ENCODE assay signal across 18 mouse cellular contexts in the genomic region with DNA sequence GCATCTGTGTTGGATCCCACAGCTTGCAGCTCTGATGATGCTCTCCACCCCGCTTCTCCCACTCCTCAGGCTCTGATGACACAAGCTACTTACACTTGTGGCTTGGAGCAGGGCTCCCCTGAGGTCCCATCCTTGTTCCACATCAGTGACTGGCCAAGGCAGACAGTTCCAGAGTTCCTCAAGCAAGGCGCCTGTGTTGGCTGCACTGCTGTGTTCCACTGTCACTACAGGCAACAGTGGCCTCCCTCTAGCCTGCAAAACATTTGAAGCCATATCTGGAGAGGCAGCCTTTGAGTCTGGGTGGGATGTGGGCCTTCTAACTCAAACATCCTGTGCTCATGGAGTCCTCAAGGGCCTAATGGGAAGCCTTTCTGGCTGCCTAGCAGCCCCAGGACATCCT. TPM values are rescaled to one million over a fixed set of nuclear protein-coding genes. Genes with fewer than 3 reads are reported as not detected.
DNase-seq lines count a peak whose midpoint lies in the region; ATAC-seq and TF ChIP-seq lines count a peak whose summit lies in the region.
"Had no signal": no experiment of that assay in that cellular context is flagged by ENCODE, and none has a peak within 500 bp of the region (broad histone marks: within the 10 kb centered on the region; RNA-seq: fewer than 3 reads in every experiment).

No protein-coding gene starts in this region.

- no peak overlapping the region for H3K4me2 ChIP-seq in heart, embryonic 15.5 days
- no peak overlapping the region for H3K4me2 ChIP-seq in midbrain, postnatal 0 days (ENCODE audit: low read depth, low read length, poor library complexity, severe bottlenecking)
- H3K4me2 ChIP-seq in midbrain, embryonic 16.5 days (ENCODE audit: low read length), result no peak overlapping the region
- no peak overlapping the region for H3K4me2 ChIP-seq in liver, embryonic 16.5 days (ENCODE audit: low read depth, low read length)
- H3K4me2 ChIP-seq in forebrain, embryonic 11.5 days (ENCODE audit: low read depth, low read length, severe bottlenecking), result no peak overlapping the region
- H3K4me2 ChIP-seq: forebrain, embryonic 13.5 days; hindbrain, embryonic 14.5 days; limb, embryonic 15.5 days had no signal

- H3K27ac ChIP-seq in heart, embryonic 15.5 days, result no peak overlapping the region
- H3K27ac ChIP-seq in midbrain, postnatal 0 days (ENCODE audit: low read depth, low read length), result no peak overlapping the region
- H3K27ac ChIP-seq in midbrain, embryonic 16.5 days (ENCODE audit: low read length), result no peak overlapping the region
- H3K27ac ChIP-seq in liver, embryonic 16.5 days (ENCODE audit: low read length), result peak overlapping the region; percentile 93
- no peak overlapping the region for H3K27ac ChIP-seq in forebrain, embryonic 11.5 days (ENCODE audit: low read depth, low read length)
- H3K27ac ChIP-seq: forebrain, embryonic 13.5 days; hindbrain, embryonic 14.5 days; limb, embryonic 15.5 days had no signal

- H3K4me1 ChIP-seq in heart, embryonic 15.5 days (replicated peaks), result peaks cover 42% of the 10 kb centered on the region
- no peaks in the 10 kb centered on the region for H3K4me1 ChIP-seq in midbrain, postnatal 0 days (ENCODE audit: insufficient read depth, low read length)
- H3K4me1 ChIP-seq in midbrain, embryonic 16.5 days (ENCODE audit: control insufficient read depth, insufficient read depth, low read length), result peaks cover 2% of the 10 kb centered on the region; the same call in 1 of the 2 replicates
- H3K4me1 ChIP-seq in liver, embryonic 16.5 days (ENCODE audit: control insufficient read depth, low read depth, low read length), result peaks cover 59% of the 10 kb centered on the region
- no peaks in the 10 kb centered on the region for H3K4me1 ChIP-seq in forebrain, embryonic 11.5 days (replicated peaks; ENCODE audit: control insufficient read depth, insufficient read depth, low read length)
- H3K4me1 ChIP-seq: forebrain, embryonic 13.5 days; limb, embryonic 15.5 days had no signal

- no peaks in the 10 kb centered on the region for H3K9me3 ChIP-seq in heart, embryonic 15.5 days (replicated peaks)
- H3K9me3 ChIP-seq in midbrain, postnatal 0 days (ENCODE audit: low read length), result no peaks in the 10 kb centered on the region
- no peaks in the 10 kb centered on the region for H3K9me3 ChIP-seq in midbrain, embryonic 16.5 days (replicated peaks; ENCODE audit: control insufficient read depth, low read length, poor library complexity, severe bottlenecking)
- H3K9me3 ChIP-seq in liver, embryonic 16.5 days (replicated peaks; ENCODE audit: control insufficient read depth, low read length), result no peaks in the 10 kb centered on the region
- H3K9me3 ChIP-seq in forebrain, embryonic 11.5 days (ENCODE audit: control insufficient read depth, low read length), result no peaks in the 10 kb centered on the region
- H3K9me3 ChIP-seq: forebrain, embryonic 13.5 days; limb, embryonic 15.5 days had no signal

- no peak for DNase-seq in heart, postnatal 25 days (ENCODE audit: low spot score)
- peak; percentile 8 for DNase-seq in midbrain, postnatal 0 days (ENCODE audit: low spot score)
- no peak for DNase-seq in adrenal gland, adult 18-20 months (ENCODE audit: low spot score in 2 of 2)
- DNase-seq in forebrain, embryonic 11.5 days (ENCODE audit: low spot score), result no peak
- DNase-seq: adrenal gland, postnatal 25 days; cerebellum, adult 9-11 months; embryo, embryonic 11 days; gastrocnemius, postnatal 10 days; kidney, adult 11 months; kidney, postnatal 25 days; layer of hippocampus, adult 9-11 months; right cerebral cortex, postnatal 25 days had no signal

- TF ChIP-seq CTCF in midbrain, postnatal 0 days (IDR thresholded peaks at IDR 0.05), result no peak

- H3K27me3 ChIP-seq in heart, embryonic 15.5 days, result no peaks in the 10 kb centered on the region
- no peaks in the 10 kb centered on the region for H3K27me3 ChIP-seq in midbrain, postnatal 0 days (ENCODE audit: insufficient read depth, low read length)
- no peaks in the 10 kb centered on the region for H3K27me3 ChIP-seq in midbrain, embryonic 16.5 days (ENCODE audit: control insufficient read depth, insufficient read depth, low read depth, low read length)
- no peaks in the 10 kb centered on the region for H3K27me3 ChIP-seq in liver, embryonic 16.5 days (ENCODE audit: control insufficient read depth, insufficient read depth, low read depth, low read length)
- no peaks in the 10 kb centered on the region for H3K27me3 ChIP-seq in forebrain, embryonic 11.5 days (ENCODE audit: control insufficient read depth, insufficient read depth, low read length)
- H3K27me3 ChIP-seq: forebrain, embryonic 13.5 days; limb, embryonic 15.5 days had no signal

- WGBS in heart, embryonic 15.5 days, result 88% methylated on average over 2 of the region's 2 CpGs
- WGBS in midbrain, postnatal 0 days, result 90% methylated on average over 2 of the region's 2 CpGs
- WGBS in midbrain, embryonic 16.5 days, result 88% methylated on average over 2 of the region's 2 CpGs
- WGBS in liver, embryonic 16.5 days (ENCODE audit: insufficient replicate concordance), result 94% methylated on average over 2 of the region's 2 CpGs
- 96% methylated on average over 2 of the region's 2 CpGs for WGBS in forebrain, embryonic 11.5 days

- no peak overlapping the region for H3K9ac ChIP-seq in heart, embryonic 15.5 days
- no peak overlapping the region for H3K9ac ChIP-seq in midbrain, postnatal 0 days (replicated peaks; ENCODE audit: low read length, poor library complexity, severe bottlenecking)
- no peak overlapping the region for H3K9ac ChIP-seq in midbrain, embryonic 16.5 days (ENCODE audit: low read depth, low read length)
- H3K9ac ChIP-seq in liver, embryonic 16.5 days (ENCODE audit: low read depth, low read length), result peak overlapping the region; percentile 57
- H3K9ac ChIP-seq in forebrain, embryonic 11.5 days (ENCODE audit: low read length), result no peak overlapping the region
- H3K9ac ChIP-seq: forebrain, embryonic 13.5 days; hindbrain, embryonic 14.5 days; limb, embryonic 15.5 days had no signal

- H3K4me3 ChIP-seq in heart, embryonic 15.5 days, result no peak overlapping the region
- H3K4me3 ChIP-seq in midbrain, postnatal 0 days (ENCODE audit: low read depth, low read length), result no peak overlapping the region
- no peak overlapping the region for H3K4me3 ChIP-seq in midbrain, embryonic 16.5 days (ENCODE audit: low read depth, low read length)
- no peak overlapping the region for H3K4me3 ChIP-seq in liver, embryonic 16.5 days (ENCODE audit: low read depth, low read length)
- H3K4me3 ChIP-seq in forebrain, embryonic 11.5 days (ENCODE audit: low read depth, low read length), result no peak overlapping the region
- H3K4me3 ChIP-seq: forebrain, embryonic 13.5 days; limb, embryonic 15.5 days had no signal

- ATAC-seq in heart, embryonic 15.5 days (replicated peaks; ENCODE audit: insufficient number of reproducible peaks, insufficient read depth, low FRiP score, low read depth), result 0 out of 2 replicates have a peak, but pooled peaks have one; percentile 9
- ATAC-seq in midbrain, postnatal 0 days (ENCODE audit: low FRiP score), result no peak
- no peak for ATAC-seq in midbrain, embryonic 16.5 days
- ATAC-seq in liver, embryonic 16.5 days (ENCODE audit: low read depth), result no peak
- ATAC-seq in forebrain, embryonic 11.5 days (replicated peaks; ENCODE audit: low FRiP score), result no peak
- ATAC-seq: forebrain, embryonic 13.5 days had no signal

- intact Hi-C loops in heart, postnatal 25 days (cut with DNase I), result no loop called here

- no peaks in the 10 kb centered on the region for H3K36me3 ChIP-seq in heart, embryonic 15.5 days
- H3K36me3 ChIP-seq in midbrain, postnatal 0 days (ENCODE audit: insufficient read depth, low read length), result 0 out of 2 replicates have a peak, but pooled peaks cover 10% of the 10 kb centered on the region
- H3K36me3 ChIP-seq in midbrain, embryonic 16.5 days (ENCODE audit: control insufficient read depth, insufficient read depth, low read length), result peaks cover 5% of the 10 kb centered on the region; the same call in 1 of the 2 replicates
- no peaks in the 10 kb centered on the region for H3K36me3 ChIP-seq in liver, embryonic 16.5 days (ENCODE audit: control insufficient read depth, insufficient read depth)
- no peaks in the 10 kb centered on the region for H3K36me3 ChIP-seq in forebrain, embryonic 11.5 days (ENCODE audit: control insufficient read depth, insufficient read depth, low read length)

RNA-seq across cellular contexts. Expression of gene Carm1, which starts 10.3 kb away (rescaled TPM):
- polyA plus RNA-seq in heart, embryonic 15.5 days (2015; fragmentation: Nextera tagmentation; extraction: Ambion mirVana), result 26.2 and 41.0 TPM in 2 replicates
- total RNA-seq in heart, postnatal 25 days (2021), result 10 to 100 TPM; 48.2 to 53.2 TPM
- total RNA-seq in midbrain, postnatal 0 days (2014; rRNA removed), result 85.3 and 97.4 TPM in 2 replicates
- polyA plus RNA-seq in midbrain, postnatal 0 days (2015; fragmentation: Nextera tagmentation; extraction: Ambion mirVana), result 23.0 and 27.3 TPM in 2 replicates
- 22.5 and 27.4 TPM in 2 replicates for polyA plus RNA-seq in midbrain, embryonic 16.5 days (2015; fragmentation: Nextera tagmentation; extraction: Ambion mirVana)
- polyA plus RNA-seq in liver, embryonic 16.5 days (2015; fragmentation: Nextera tagmentation; extraction: Ambion mirVana), result 7.0 and 9.3 TPM in 2 replicates
- 10 to 100 TPM; 40.4 to 43.3 TPM for total RNA-seq in adrenal gland, adult 18-20 months (2021)
- polyA plus RNA-seq in forebrain, embryonic 11.5 days (2014; fragmentation: Nextera tagmentation; extraction: Ambion mirVana), result 78.0 and 93.0 TPM in 2 replicates

RNA-seq across cellular contexts. Expression of gene AB124611, which starts 31.0 kb away (rescaled TPM):
- polyA plus RNA-seq in heart, embryonic 15.5 days (2015; fragmentation: Nextera tagmentation; extraction: Ambion mirVana), result 2.3 and 4.1 TPM in 2 replicates
- total RNA-seq in heart, postnatal 25 days (2021), result 1 to 10 TPM; 1.5 TPM
- 1.4 and 1.7 TPM in 2 replicates for total RNA-seq in midbrain, postnatal 0 days (2014; rRNA removed)
- 0.68 and 0.98 TPM in 2 replicates for polyA plus RNA-seq in midbrain, postnatal 0 days (2015; fragmentation: Nextera tagmentation; extraction: Ambion mirVana)
- polyA plus RNA-seq in midbrain, embryonic 16.5 days (2015; fragmentation: Nextera tagmentation; extraction: Ambion mirVana), result 1.8 TPM in 2 replicates
- polyA plus RNA-seq in liver, embryonic 16.5 days (2015; fragmentation: Nextera tagmentation; extraction: Ambion mirVana), result 9.6 and 11.3 TPM in 2 replicates
- 1 to 10 TPM; 1.5 to 4.3 TPM for total RNA-seq in adrenal gland, adult 18-20 months (2021)
- polyA plus RNA-seq in forebrain, embryonic 11.5 days (2014; fragmentation: Nextera tagmentation; extraction: Ambion mirVana), result 5.6 and 5.7 TPM in 2 replicates

RNA-seq across cellular contexts. Expression of gene Timm29, which starts 35.5 kb away (rescaled TPM):
- 26.1 and 29.8 TPM in 2 replicates for polyA plus RNA-seq in heart, embryonic 15.5 days (2015; fragmentation: Nextera tagmentation; extraction: Ambion mirVana)
- 10 to 100 TPM; 52.2 to 55.9 TPM for total RNA-seq in heart, postnatal 25 days (2021)
- 74.6 and 85.9 TPM in 2 replicates for total RNA-seq in midbrain, postnatal 0 days (2014; rRNA removed)
- 61.8 and 62.1 TPM in 2 replicates for polyA plus RNA-seq in midbrain, postnatal 0 days (2015; fragmentation: Nextera tagmentation; extraction: Ambion mirVana)
- 58.6 and 59.0 TPM in 2 replicates for polyA plus RNA-seq in midbrain, embryonic 16.5 days (2015; fragmentation: Nextera tagmentation; extraction: Ambion mirVana)
- polyA plus RNA-seq in liver, embryonic 16.5 days (2015; fragmentation: Nextera tagmentation; extraction: Ambion mirVana), result 13.9 and 14.1 TPM in 2 replicates
- 10 to 100 TPM; 51.4 to 64.4 TPM for total RNA-seq in adrenal gland, adult 18-20 months (2021)
- 51.0 and 57.5 TPM in 2 replicates for polyA plus RNA-seq in forebrain, embryonic 11.5 days (2014; fragmentation: Nextera tagmentation; extraction: Ambion mirVana)

RNA-seq across cellular contexts. Expression of gene Yipf2, which starts 35.6 kb away (rescaled TPM):
- polyA plus RNA-seq in heart, embryonic 15.5 days (2015; fragmentation: Nextera tagmentation; extraction: Ambion mirVana), result 12.0 and 16.5 TPM in 2 replicates
- total RNA-seq in heart, postnatal 25 days (2021), result 1 to 10 TPM; 6.9 to 7.1 TPM
- total RNA-seq in midbrain, postnatal 0 days (2014; rRNA removed), result 19.1 and 21.7 TPM in 2 replicates
- 17.0 and 19.5 TPM in 2 replicates for polyA plus RNA-seq in midbrain, postnatal 0 days (2015; fragmentation: Nextera tagmentation; extraction: Ambion mirVana)
- 24.9 and 26.9 TPM in 2 replicates for polyA plus RNA-seq in midbrain, embryonic 16.5 days (2015; fragmentation: Nextera tagmentation; extraction: Ambion mirVana)
- polyA plus RNA-seq in liver, embryonic 16.5 days (2015; fragmentation: Nextera tagmentation; extraction: Ambion mirVana), result 11.5 and 12.5 TPM in 2 replicates
- total RNA-seq in adrenal gland, adult 18-20 months (2021), result 10 to 100 TPM; 20.1 to 24.1 TPM
- polyA plus RNA-seq in forebrain, embryonic 11.5 days (2014; fragmentation: Nextera tagmentation; extraction: Ambion mirVana), result 15.5 and 16.0 TPM in 2 replicates

RNA-seq across cellular contexts. Expression of gene Tmed1, which starts 46.9 kb away (rescaled TPM):
- 78.8 and 92.6 TPM in 2 replicates for polyA plus RNA-seq in heart, embryonic 15.5 days (2015; fragmentation: Nextera tagmentation; extraction: Ambion mirVana)
- 10 to 100 TPM; 45.3 to 45.4 TPM for total RNA-seq in heart, postnatal 25 days (2021)
- total RNA-seq in midbrain, postnatal 0 days (2014; rRNA removed), result 42.5 and 46.0 TPM in 2 replicates
- polyA plus RNA-seq in midbrain, postnatal 0 days (2015; fragmentation: Nextera tagmentation; extraction: Ambion mirVana), result 51.1 and 64.7 TPM in 2 replicates
- 54.5 and 55.2 TPM in 2 replicates for polyA plus RNA-seq in midbrain, embryonic 16.5 days (2015; fragmentation: Nextera tagmentation; extraction: Ambion mirVana)
- 27.3 and 29.8 TPM in 2 replicates for polyA plus RNA-seq in liver, embryonic 16.5 days (2015; fragmentation: Nextera tagmentation; extraction: Ambion mirVana)
- 10 to 100 TPM; 25.6 to 28.8 TPM for total RNA-seq in adrenal gland, adult 18-20 months (2021)
- polyA plus RNA-seq in forebrain, embryonic 11.5 days (2014; fragmentation: Nextera tagmentation; extraction: Ambion mirVana), result 83.1 and 83.5 TPM in 2 replicates
